Mouse (Mus musculus) ES-E14 (cell line): Measurements from ENCODE around the gene Dapk2.

Experiments used
- CHD2 ChIP-seq: IDR thresholded peaks from 2 replicates; pipeline ENCODE4 v1.6.1; 2014; ENCODE audit warnings: mild to moderate bottlenecking, low read depth, low read length, inconsistent platforms
- HCFC1 ChIP-seq: IDR thresholded peaks from 2 replicates; pipeline ENCODE4 v1.6.1; 2012; ENCODE audit warnings: low read length, inconsistent platforms, borderline replicate concordance; ENCODE audit not compliant: insufficient read depth
- MAFK ChIP-seq: IDR thresholded peaks from 2 replicates; pipeline ENCODE4 v1.6.1; 2014; ENCODE audit warnings: mild to moderate bottlenecking, low read depth, low read length, inconsistent platforms; ENCODE audit not compliant: insufficient read depth
- ZC3H11A ChIP-seq: IDR thresholded peaks from 2 replicates; pipeline ENCODE4 v1.6.1; 2012; ENCODE audit warnings: low read depth, mild to moderate bottlenecking, inconsistent platforms, low read length, borderline replicate concordance
- ZNF384 ChIP-seq: IDR thresholded peaks from 2 replicates; pipeline ENCODE4 v1.6.1; 2012; ENCODE audit warnings: low read depth, low read length, inconsistent platforms

GRCm38 (mm10) chr9:66245707-66246106 lies 87.7 kb downstream of the Dapk2 start:
- TF ChIP-seq ZC3H11A (no peak), HCFC1 (no peak), ZNF384 (no peak), CHD2 (no peak), MAFK (no peak)
